Mouse (Mus musculus): ENCODE data around the gene Mfsd6l. TPM values are rescaled to one million over a fixed set of nuclear protein-coding genes. Genes with fewer than 3 reads are reported as not detected.

The Mfsd6l gene
- 1.0 and 1.4 TPM in 2 replicates for polyA plus RNA-seq (2014; fragmentation: Nextera tagmentation; extraction: Ambion mirVana)

- Histone ChIP-seq H3K27me3 (ENCODE audit: control insufficient read depth, insufficient read depth, low read length) (no peaks in the 10 kb centered on the region), H3K4me2 (replicated peaks; ENCODE audit: low read depth, low read length) (peak within 1 kb of the TSS; percentile 24), H3K4me3 (ENCODE audit: low read length) (peak within 1 kb of the TSS; percentile 38), H3K36me3 (ENCODE audit: control insufficient read depth, insufficient read depth, low read length) (no peaks in the 10 kb centered on the region), H3K27ac (ENCODE audit: low read depth, low read length) (no peak within 1 kb of the TSS), H3K9me3 (ENCODE audit: control insufficient read depth, low read length) (no peaks in the 10 kb centered on the region), H3K4me1 (ENCODE audit: control insufficient read depth, insufficient read depth, low read length) (no peaks in the 10 kb centered on the region), H3K9ac (ENCODE audit: low read depth, low read length) (no peak within 1 kb of the TSS)
- ATAC-seq (ENCODE audit: low FRiP score, low TSS enrichment) = peak; percentile 62; the same call in 1 of the 2 replicates
- WGBS = 5% methylated on average over 37 of the region's 37 CpGs
These were observed at the start of gene Mfsd6l for GRCm38 (mm10) chr11:68555918-68556584. TSS of gene Mfsd6l (plus strand) at chr11:68556186.

GRCm38 (mm10) chr11:68507246-68507645 is 48.7 kb upstream of the Mfsd6l start:
- Histone ChIP-seq H3K9me3 (ENCODE audit: control insufficient read depth, low read length) (no peaks in the 10 kb centered on the region), H3K36me3 (ENCODE audit: control insufficient read depth, insufficient read depth, low read length) (no peaks in the 10 kb centered on the region), H3K4me2 (replicated peaks; ENCODE audit: low read depth, low read length) (no peak overlapping the region), H3K4me1 (ENCODE audit: control insufficient read depth, insufficient read depth, low read length) (no peaks in the 10 kb centered on the region), H3K27ac (ENCODE audit: low read depth, low read length) (no peak overlapping the region), H3K27me3 (ENCODE audit: control insufficient read depth, insufficient read depth, low read length) (no peaks in the 10 kb centered on the region), H3K9ac (ENCODE audit: low read depth, low read length) (no peak overlapping the region), H3K4me3 (ENCODE audit: low read length) (no peak overlapping the region)
- no peak for ATAC-seq (ENCODE audit: low FRiP score, low TSS enrichment)
- 74% methylated on average over 7 of the region's 7 CpGs for WGBS

- Histone ChIP-seq H3K27me3 (ENCODE audit: control insufficient read depth, insufficient read depth, low read length) (no peaks in the 10 kb centered on the region), H3K4me2 (replicated peaks; ENCODE audit: low read depth, low read length) (no peak overlapping the region), H3K36me3 (ENCODE audit: control insufficient read depth, insufficient read depth, low read length) (no peaks in the 10 kb centered on the region), H3K9me3 (ENCODE audit: control insufficient read depth, low read length) (no peaks in the 10 kb centered on the region), H3K27ac (ENCODE audit: low read depth, low read length) (no peak overlapping the region), H3K9ac (ENCODE audit: low read depth, low read length) (no peak overlapping the region), H3K4me1 (ENCODE audit: control insufficient read depth, insufficient read depth, low read length) (no peaks in the 10 kb centered on the region), H3K4me3 (ENCODE audit: low read length) (no peak overlapping the region)
- 72% methylated on average over 5 of the region's 5 CpGs for WGBS
- no peak for ATAC-seq (ENCODE audit: low FRiP score, low TSS enrichment)
These were observed 47.4 kb upstream of the Mfsd6l start for GRCm38 (mm10) chr11:68508619-68509018.

- 75% methylated on average over 2 of the region's 2 CpGs for WGBS
- Histone ChIP-seq H3K4me2 (replicated peaks; ENCODE audit: low read depth, low read length) (no peak overlapping the region), H3K36me3 (ENCODE audit: control insufficient read depth, insufficient read depth, low read length) (no peaks in the 10 kb centered on the region), H3K27ac (ENCODE audit: low read depth, low read length) (no peak overlapping the region), H3K9ac (ENCODE audit: low read depth, low read length) (no peak overlapping the region), H3K27me3 (ENCODE audit: control insufficient read depth, insufficient read depth, low read length) (no peaks in the 10 kb centered on the region), H3K4me3 (ENCODE audit: low read length) (no peak overlapping the region), H3K4me1 (ENCODE audit: control insufficient read depth, insufficient read depth, low read length) (no peaks in the 10 kb centered on the region), H3K9me3 (ENCODE audit: control insufficient read depth, low read length) (no peaks in the 10 kb centered on the region)
- ATAC-seq (ENCODE audit: low FRiP score, low TSS enrichment) = no peak
These were observed 46.8 kb upstream of the Mfsd6l start for GRCm38 (mm10) chr11:68509194-68509593.

GRCm38 (mm10) chr11:68513969-68514368 is 42.0 kb upstream of the Mfsd6l start:
- Histone ChIP-seq H3K4me1 (ENCODE audit: control insufficient read depth, insufficient read depth, low read length) (no peaks in the 10 kb centered on the region), H3K27me3 (ENCODE audit: control insufficient read depth, insufficient read depth, low read length) (no peaks in the 10 kb centered on the region), H3K27ac (ENCODE audit: low read depth, low read length) (no peak overlapping the region), H3K9ac (ENCODE audit: low read depth, low read length) (no peak overlapping the region), H3K4me2 (replicated peaks; ENCODE audit: low read depth, low read length) (no peak overlapping the region), H3K36me3 (ENCODE audit: control insufficient read depth, insufficient read depth, low read length) (no peaks in the 10 kb centered on the region), H3K4me3 (ENCODE audit: low read length) (no peak overlapping the region), H3K9me3 (ENCODE audit: control insufficient read depth, low read length) (peaks cover under 1% of the 10 kb centered on the region; the same call in 1 of the 2 replicates)
- ATAC-seq (ENCODE audit: low FRiP score, low TSS enrichment) = no peak
- 36% methylated on average over 3 of the region's 3 CpGs for WGBS

- H3K4me1 ChIP-seq (ENCODE audit: control insufficient read depth, insufficient read depth, low read length) = no peaks in the 10 kb centered on the region
- H3K36me3 ChIP-seq (ENCODE audit: control insufficient read depth, insufficient read depth, low read length) = no peaks in the 10 kb centered on the region
- no peak for ATAC-seq (ENCODE audit: low FRiP score, low TSS enrichment)
- H3K4me2 ChIP-seq (replicated peaks; ENCODE audit: low read depth, low read length) = no peak overlapping the region
- H3K9ac ChIP-seq (ENCODE audit: low read depth, low read length) = no peak overlapping the region
- no peak overlapping the region for H3K4me3 ChIP-seq (ENCODE audit: low read length)
- WGBS = 88% methylated on average over 4 of the region's 4 CpGs
- peaks cover 7% of the 10 kb centered on the region; the same call in 1 of the 2 replicates for H3K9me3 ChIP-seq (ENCODE audit: control insufficient read depth, low read length)
- no peaks in the 10 kb centered on the region for H3K27me3 ChIP-seq (ENCODE audit: control insufficient read depth, insufficient read depth, low read length)
- H3K27ac ChIP-seq (ENCODE audit: low read depth, low read length) = no peak overlapping the region
These were observed 36.6 kb upstream of the Mfsd6l start for GRCm38 (mm10) chr11:68519362-68519761.

GRCm38 (mm10) chr11:68519815-68520214 is 36.2 kb upstream of the Mfsd6l start:
- no peaks in the 10 kb centered on the region for H3K27me3 ChIP-seq (ENCODE audit: control insufficient read depth, insufficient read depth, low read length)
- no peak overlapping the region for H3K4me3 ChIP-seq (ENCODE audit: low read length)
- H3K27ac ChIP-seq (ENCODE audit: low read depth, low read length) = no peak overlapping the region
- WGBS = 82% methylated on average over 5 of the region's 5 CpGs
- ATAC-seq (ENCODE audit: low FRiP score, low TSS enrichment) = no peak
- H3K36me3 ChIP-seq (ENCODE audit: control insufficient read depth, insufficient read depth, low read length) = no peaks in the 10 kb centered on the region
- H3K9me3 ChIP-seq (ENCODE audit: control insufficient read depth, low read length) = peaks cover 7% of the 10 kb centered on the region; the same call in 1 of the 2 replicates
- H3K4me2 ChIP-seq (replicated peaks; ENCODE audit: low read depth, low read length) = no peak overlapping the region
- no peaks in the 10 kb centered on the region for H3K4me1 ChIP-seq (ENCODE audit: control insufficient read depth, insufficient read depth, low read length)
- no peak overlapping the region for H3K9ac ChIP-seq (ENCODE audit: low read depth, low read length)

- no peak overlapping the region for H3K4me3 ChIP-seq (ENCODE audit: low read length)
- no peak overlapping the region for H3K9ac ChIP-seq (ENCODE audit: low read depth, low read length)
- no peaks in the 10 kb centered on the region for H3K27me3 ChIP-seq (ENCODE audit: control insufficient read depth, insufficient read depth, low read length)
- H3K9me3 ChIP-seq (ENCODE audit: control insufficient read depth, low read length) = peaks cover 7% of the 10 kb centered on the region; the same call in 1 of the 2 replicates
- H3K36me3 ChIP-seq (ENCODE audit: control insufficient read depth, insufficient read depth, low read length) = no peaks in the 10 kb centered on the region
- no peak overlapping the region for H3K4me2 ChIP-seq (replicated peaks; ENCODE audit: low read depth, low read length)
- no peak overlapping the region for H3K27ac ChIP-seq (ENCODE audit: low read depth, low read length)
- H3K4me1 ChIP-seq (ENCODE audit: control insufficient read depth, insufficient read depth, low read length) = no peaks in the 10 kb centered on the region
- WGBS = 81% methylated on average over 2 of the region's 2 CpGs
- no peak for ATAC-seq (ENCODE audit: low FRiP score, low TSS enrichment)
These were observed 35.5 kb upstream of the Mfsd6l start for GRCm38 (mm10) chr11:68520439-68520838.

GRCm38 (mm10) chr11:68521352-68521751 is 34.6 kb upstream of the Mfsd6l start:
- Histone ChIP-seq H3K9ac (ENCODE audit: low read depth, low read length) (no peak overlapping the region), H3K27ac (ENCODE audit: low read depth, low read length) (no peak overlapping the region), H3K27me3 (ENCODE audit: control insufficient read depth, insufficient read depth, low read length) (no peaks in the 10 kb centered on the region), H3K4me1 (ENCODE audit: control insufficient read depth, insufficient read depth, low read length) (no peaks in the 10 kb centered on the region), H3K4me2 (replicated peaks; ENCODE audit: low read depth, low read length) (no peak overlapping the region), H3K36me3 (ENCODE audit: control insufficient read depth, insufficient read depth, low read length) (no peaks in the 10 kb centered on the region), H3K9me3 (ENCODE audit: control insufficient read depth, low read length) (peaks cover 7% of the 10 kb centered on the region; the same call in 1 of the 2 replicates), H3K4me3 (ENCODE audit: low read length) (no peak overlapping the region)
- ATAC-seq (ENCODE audit: low FRiP score, low TSS enrichment) = no peak
- WGBS = 80% methylated on average over 5 of the region's 5 CpGs
